Mouse (Mus musculus) cortical plate, adult 2 months (tissue): ENCODE measurements around the gene Fam214a.

Source experiments
- CTCF ChIP-seq: fragments of 200-500 bp; IDR thresholded peaks from 2 replicates; pipeline ENCODE4 v1.5.1; 2011; ENCODE audit warnings: mild to moderate bottlenecking, control low read depth, low read length; ENCODE audit not compliant: insufficient read depth; ENCODE audit errors: extremely low read depth
- POLR2A ChIP-seq: fragments of 200-500 bp; IDR thresholded peaks from 2 replicates; pipeline ENCODE4 v1.6.1; 2011; ENCODE audit warnings: mild to moderate bottlenecking, low read length, control low read depth; ENCODE audit not compliant: insufficient read depth; ENCODE audit errors: extremely low read depth

DNA sequence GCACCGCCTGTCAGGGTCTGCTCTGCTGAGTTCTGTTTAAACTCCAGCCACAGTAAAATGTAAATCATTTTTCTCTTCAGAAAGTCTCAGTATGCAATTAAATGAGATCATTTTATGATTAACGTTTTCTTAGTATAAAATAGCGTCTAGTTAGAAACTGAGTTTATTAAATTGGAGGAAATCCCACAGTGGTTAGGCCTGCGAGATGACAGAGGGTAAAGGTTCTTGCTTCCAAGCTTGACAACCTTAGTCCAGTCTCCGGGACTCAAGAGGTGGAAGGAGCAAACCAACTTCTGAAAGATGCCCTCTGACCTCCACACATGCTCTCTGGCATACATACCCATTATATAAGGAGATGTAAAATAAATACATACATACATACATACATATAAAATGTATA lies 102.4 kb downstream of the Fam214a start:
- TF ChIP-seq POLR2A (no peak), CTCF (no peak)
